Mouse (Mus musculus): ENCODE results near the gene 9130213A22Rik.
A peak's percentile ranks its signal among the peaks of the same experiment; 100 is the strongest.

The 9130213A22Rik gene

GRCm38 (mm10) chr11:69123056-69123692, 785 bp upstream of the 9130213A22Rik start:
- DNase-seq: peak; percentile 95 to 96

- DNase-seq: peak; percentile 73 to 76
Observed at GRCm38 (mm10) chr11:69121741-69122335, 551 bp downstream of the 9130213A22Rik start.

- peak; percentile 41 to 53 for DNase-seq
Observed at GRCm38 (mm10) chr11:69121001-69121740, 1.2 kb downstream of the 9130213A22Rik start.

- DNase-seq: peak; percentile 38 to 44
Observed at GRCm38 (mm10) chr11:69120221-69121000, 2.0 kb downstream of the 9130213A22Rik start, which contains the start of gene Hes7. TSS of gene Hes7 (plus strand) at chr11:69120404.

GRCm38 (mm10) chr11:69119446-69120155, 2.8 kb downstream of the 9130213A22Rik start:
- no peak for DNase-seq

- DNase-seq: peak; percentile 93 to 96
Observed at GRCm38 (mm10) chr11:69118765-69119164, 3.6 kb downstream of the 9130213A22Rik start.

- peak; percentile 77 to 78 for DNase-seq
Observed at GRCm38 (mm10) chr11:69117737-69118695, 4.4 kb downstream of the 9130213A22Rik start.

GRCm38 (mm10) chr11:69116843-69117242, 5.5 kb downstream of the 9130213A22Rik start:
- DNase-seq: peak in 1 of 2 experiments; percentile 37

- DNase-seq: no peak
Observed at GRCm38 (mm10) chr11:69114621-69115020, 7.8 kb downstream of the 9130213A22Rik start.

GRCm38 (mm10) chr11:69114018-69114417, 8.4 kb downstream of the 9130213A22Rik start:
- DNase-seq: no peak

- no peak for DNase-seq
Observed at GRCm38 (mm10) chr11:69111865-69112264, 10.5 kb downstream of the 9130213A22Rik start.

- no peak for DNase-seq
Observed at GRCm38 (mm10) chr11:69111051-69111810, 11.2 kb downstream of the 9130213A22Rik start.

- DNase-seq: peak; percentile 97 to 99
Observed at GRCm38 (mm10) chr11:69110319-69111046, 11.9 kb downstream of the 9130213A22Rik start.

- DNase-seq: no peak
Observed at GRCm38 (mm10) chr11:69109032-69109900, 13.1 kb downstream of the 9130213A22Rik start.

- DNase-seq: no peak
Observed at GRCm38 (mm10) chr11:69108223-69108622, 14.2 kb downstream of the 9130213A22Rik start.

GRCm38 (mm10) chr11:69107676-69108075, 14.7 kb downstream of the 9130213A22Rik start:
- no peak for DNase-seq

- DNase-seq: no peak
Observed at GRCm38 (mm10) chr11:69106842-69107241, 15.5 kb downstream of the 9130213A22Rik start.

- no peak for DNase-seq
Observed at GRCm38 (mm10) chr11:69106299-69106698, 16.1 kb downstream of the 9130213A22Rik start.

All from cerebellum, postnatal 10 days (tissue).